Mouse (Mus musculus) embryonic fibroblast, embryonic 13.5 days (primary cell): ENCODE measurements at regions not wholly inside any gene's neighbourhood (a gene's known extent, or its start where the extent isn't known, plus 50 kb on each side); places are given as distances from the start of the nearest gene placed in this dataset.

Source experiments
- H3K27ac ChIP-seq: 2 replicates; pipeline ENCODE4 v1.5.1; 2012; ENCODE audit warnings: low read length, control low read depth, inconsistent platforms; ENCODE audit not compliant: insufficient read depth
- H3K4me1 ChIP-seq: 2 replicates; pipeline ENCODE4 v1.6.1; 2011; ENCODE audit warnings: low read length; ENCODE audit not compliant: control insufficient read depth, insufficient read depth
- H3K4me3 ChIP-seq: 2 replicates; pipeline ENCODE4 v1.5.1; 2011; ENCODE audit warnings: mild to moderate bottlenecking, control low read depth, low read length; ENCODE audit not compliant: insufficient read depth
- CTCF ChIP-seq: IDR thresholded peaks from 2 replicates; pipeline ENCODE4 v1.5.1; 2011; ENCODE audit warnings: mild to moderate bottlenecking, control low read depth, low read length, moderate library complexity, borderline replicate concordance; ENCODE audit not compliant: insufficient read depth
- POLR2A ChIP-seq: IDR thresholded peaks from 2 replicates; pipeline ENCODE4 v1.6.1; 2011; ENCODE audit warnings: low read depth, mild to moderate bottlenecking, control low read depth, low read length, moderate library complexity

GRCm38 (mm10) chr3:52728426-52728825 is 288.6 kb downstream of the Cog6 start:
- Histone ChIP-seq H3K27ac (no peak overlapping the region), H3K4me3 (no peak overlapping the region), H3K4me1 (no peaks in the 10 kb centered on the region)
- TF ChIP-seq POLR2A, result no peak

GRCm38 (mm10) chr3:52724354-52724753 is 292.7 kb downstream of the Cog6 start:
- no peaks in the 10 kb centered on the region for H3K4me1 ChIP-seq
- no peak overlapping the region for H3K4me3 ChIP-seq
- no peak overlapping the region for H3K27ac ChIP-seq
- TF ChIP-seq POLR2A (no peak), CTCF (no peak)

GRCm38 (mm10) chr3:52722946-52723345 is 294.1 kb downstream of the Cog6 start:
- H3K4me1 ChIP-seq, result no peaks in the 10 kb centered on the region
- no peak overlapping the region for H3K27ac ChIP-seq
- TF ChIP-seq POLR2A, result no peak
- TF ChIP-seq CTCF, result no peak
- H3K4me3 ChIP-seq, result no peak overlapping the region

- TF ChIP-seq CTCF (no peak), POLR2A (no peak)
- Histone ChIP-seq H3K4me3 (no peak overlapping the region), H3K27ac (no peak overlapping the region), H3K4me1 (no peaks in the 10 kb centered on the region)
Observed at GRCm38 (mm10) chr3:52719181-52719580, 297.9 kb downstream of the Cog6 start.

GRCm38 (mm10) chr3:52717324-52717723 is 299.7 kb downstream of the Cog6 start:
- no peak overlapping the region for H3K27ac ChIP-seq
- H3K4me3 ChIP-seq, result no peak overlapping the region
- no peaks in the 10 kb centered on the region for H3K4me1 ChIP-seq
- TF ChIP-seq POLR2A (no peak), CTCF (no peak)

GRCm38 (mm10) chr3:52712151-52712550 is 304.9 kb downstream of the Cog6 start:
- Histone ChIP-seq H3K4me3 (no peak overlapping the region), H3K4me1 (no peaks in the 10 kb centered on the region), H3K27ac (no peak overlapping the region)
- TF ChIP-seq POLR2A (no peak), CTCF (no peak)

- TF ChIP-seq POLR2A (no peak), CTCF (no peak)
- Histone ChIP-seq H3K4me3 (no peak overlapping the region), H3K27ac (no peak overlapping the region), H3K4me1 (no peaks in the 10 kb centered on the region)
Observed at GRCm38 (mm10) chr3:52711133-52711532, 305.9 kb downstream of the Cog6 start.

- TF ChIP-seq POLR2A (no peak), CTCF (no peak)
- H3K27ac ChIP-seq, result no peak overlapping the region
- no peaks in the 10 kb centered on the region for H3K4me1 ChIP-seq
- H3K4me3 ChIP-seq, result no peak overlapping the region
Observed at GRCm38 (mm10) chr3:52708746-52709145, 308.3 kb downstream of the Cog6 start.

GRCm38 (mm10) chr3:52708301-52708700 is 308.7 kb downstream of the Cog6 start:
- TF ChIP-seq CTCF, result no peak
- no peak for TF ChIP-seq POLR2A
- Histone ChIP-seq H3K27ac (no peak overlapping the region), H3K4me1 (no peaks in the 10 kb centered on the region), H3K4me3 (no peak overlapping the region)

GRCm38 (mm10) chr3:52706626-52707025 is 310.4 kb downstream of the Cog6 start:
- Histone ChIP-seq H3K4me1 (no peaks in the 10 kb centered on the region), H3K4me3 (no peak overlapping the region), H3K27ac (no peak overlapping the region)
- TF ChIP-seq CTCF (no peak), POLR2A (no peak)

- Histone ChIP-seq H3K27ac (no peak overlapping the region), H3K4me1 (no peaks in the 10 kb centered on the region), H3K4me3 (no peak overlapping the region)
- no peak for TF ChIP-seq CTCF
- no peak for TF ChIP-seq POLR2A
Observed at GRCm38 (mm10) chr3:52703751-52704150, 313.3 kb downstream of the Cog6 start.
